Mouse (Mus musculus): ENCODE data around the gene Helz. TPM values are rescaled to one million over a fixed set of nuclear protein-coding genes. Genes with fewer than 3 reads are reported as not detected.

The Helz gene
- total RNA-seq, 4 experiments from 2014 or later, result 28.9 to 43.1 (median 34.7) TPM

DNA sequence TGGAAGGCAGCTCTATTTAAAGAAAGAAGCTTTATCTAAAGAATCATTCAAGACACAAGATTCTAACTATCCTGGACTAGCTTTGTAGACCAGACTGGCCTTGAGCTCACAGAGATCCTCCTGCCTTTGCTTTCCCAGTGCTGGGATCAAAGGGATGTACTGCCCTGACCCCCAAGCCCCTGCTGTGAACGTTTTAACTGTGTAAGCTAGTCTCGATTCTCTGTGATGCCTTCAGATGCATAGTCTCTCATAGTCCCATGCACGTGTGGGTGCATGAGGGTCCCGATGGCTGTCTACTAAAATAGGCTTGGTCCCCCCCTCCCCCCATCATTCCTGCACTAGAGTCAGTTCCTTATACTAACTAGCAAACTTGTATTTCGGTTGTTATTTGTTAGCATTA lies 70.2 kb downstream of the Helz start:
- DNase-seq, result no peak

DNA sequence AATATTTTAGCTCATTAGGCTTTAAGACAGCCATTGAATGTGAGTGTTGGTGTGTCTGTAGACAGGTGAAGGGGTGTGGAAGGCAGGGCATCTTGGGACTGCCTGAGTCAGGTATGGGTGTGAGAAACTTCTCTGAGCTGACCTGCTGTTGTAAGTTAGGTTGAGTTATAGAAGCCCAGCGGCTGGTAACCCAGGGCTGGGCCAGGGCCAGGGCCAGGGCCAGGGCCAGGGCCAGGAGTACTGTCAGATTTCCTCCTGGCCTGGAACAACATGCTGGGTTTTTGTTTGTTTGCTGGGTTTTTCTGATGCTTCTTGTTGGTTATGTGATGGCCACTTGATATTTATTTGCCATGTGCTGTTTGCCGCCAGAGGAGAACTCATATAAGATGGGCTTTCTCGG lies 76.9 kb downstream of the Helz start:
- DNase-seq, result peak; percentile 20

DNA sequence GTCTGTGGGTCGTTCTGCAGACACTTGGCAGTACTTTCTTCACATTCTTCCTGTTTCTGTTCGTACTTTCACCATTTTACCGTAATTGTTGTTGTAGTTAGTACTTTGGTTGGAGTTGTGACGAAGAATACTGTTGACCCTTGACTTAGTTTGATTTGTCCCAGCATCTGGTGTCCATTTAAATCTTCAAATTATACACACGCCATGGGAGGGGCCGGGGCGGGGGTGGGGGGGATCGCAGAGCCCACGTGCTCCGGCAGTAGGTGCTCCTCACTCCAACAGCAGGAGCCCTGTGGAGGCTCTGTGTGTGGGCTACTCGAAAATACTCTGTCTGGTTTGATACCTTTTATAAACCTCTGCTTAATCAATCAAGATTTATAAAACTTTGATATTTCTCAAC lies 78.0 kb downstream of the Helz start:
- no peak for DNase-seq

DNA sequence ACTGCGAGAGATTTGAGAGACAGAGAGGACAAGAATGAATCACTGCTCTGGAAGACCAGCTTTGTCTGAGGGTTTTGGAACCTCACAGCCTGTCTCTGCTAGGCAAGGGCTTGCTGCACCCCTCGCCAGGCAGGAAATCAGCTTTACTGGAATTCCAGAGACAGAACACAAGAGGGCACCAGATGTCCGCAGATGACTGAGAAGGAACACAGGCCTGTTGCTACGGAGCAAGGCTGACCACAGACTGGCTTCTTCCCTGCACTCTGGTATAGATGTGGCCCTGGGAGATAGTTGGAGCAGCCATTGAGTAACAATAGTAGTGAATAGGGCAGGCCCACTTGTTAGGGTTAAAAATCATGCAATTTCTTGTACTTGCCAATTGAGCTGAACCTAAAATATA lies 81.8 kb downstream of the Helz start:
- peak; percentile 77 for DNase-seq

DNA sequence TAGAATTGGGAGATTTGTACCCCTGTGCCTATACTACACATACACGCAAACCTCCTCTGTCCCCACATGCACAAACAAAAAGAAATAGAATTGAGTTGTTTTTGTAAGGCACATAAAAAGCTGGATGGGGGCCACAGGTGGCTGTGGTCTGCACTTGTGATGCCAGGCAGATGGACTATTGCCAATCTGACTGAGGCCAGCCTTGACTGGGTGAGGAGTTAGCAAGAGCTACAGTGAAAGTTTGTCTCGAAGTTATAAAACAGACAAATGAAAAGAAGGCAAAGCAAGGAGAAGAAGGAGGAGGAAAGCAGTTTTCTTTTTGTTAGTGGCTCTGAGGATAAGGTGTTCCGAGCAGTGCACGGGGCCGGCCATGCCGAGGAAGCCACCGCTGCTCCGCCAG lies 82.2 kb downstream of the Helz start:
- DNase-seq, result no peak

DNA sequence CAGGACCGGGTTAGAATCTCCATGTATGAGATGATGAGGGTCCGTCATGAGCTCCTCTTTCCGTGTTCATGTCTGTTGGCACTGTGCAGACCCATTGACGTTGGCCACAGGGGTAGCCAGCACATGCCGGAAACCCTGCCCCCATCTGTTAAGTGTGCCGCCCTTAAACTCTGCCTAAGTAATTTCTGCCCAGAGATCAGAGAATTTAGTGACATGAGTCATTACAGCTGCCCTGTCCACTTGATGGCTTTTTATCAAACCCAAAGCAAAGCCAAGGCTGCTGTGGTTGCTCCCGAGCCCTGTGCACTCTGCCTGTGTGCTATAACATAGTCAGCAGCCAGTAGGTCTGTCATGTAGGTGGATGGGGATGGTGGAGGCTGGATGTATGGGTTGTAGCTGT lies 83.4 kb downstream of the Helz start:
- DNase-seq, result peak; percentile 62

DNA sequence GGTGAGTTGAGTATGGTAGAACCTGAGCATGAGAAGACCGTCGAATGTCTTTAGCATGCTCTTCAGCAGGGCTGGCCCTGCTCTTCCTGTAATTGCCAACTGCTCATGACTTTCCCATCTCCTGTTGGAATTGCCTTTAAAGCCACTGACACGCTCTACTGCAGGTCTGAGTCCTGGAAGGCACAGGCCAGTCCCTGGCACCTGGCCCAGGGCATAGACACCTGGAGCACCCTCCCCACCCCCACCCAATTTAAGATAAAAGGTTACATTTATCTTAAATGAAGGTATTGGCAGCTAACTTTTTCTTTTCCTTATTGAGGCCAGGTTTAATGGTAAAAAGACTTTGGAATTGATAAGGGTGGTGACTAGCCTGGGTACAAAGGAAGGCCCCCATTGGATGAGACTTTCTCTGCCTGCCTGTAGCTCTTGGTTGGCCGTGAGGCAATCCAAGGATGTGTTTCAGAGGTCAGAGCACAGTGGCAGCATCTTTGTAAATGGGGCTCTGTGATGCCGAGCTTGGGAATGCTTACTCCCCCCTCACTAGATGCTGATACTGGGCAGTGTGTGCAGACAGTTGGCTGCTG lies 85.9 kb downstream of the Helz start:
- no peak for DNase-seq

DNA sequence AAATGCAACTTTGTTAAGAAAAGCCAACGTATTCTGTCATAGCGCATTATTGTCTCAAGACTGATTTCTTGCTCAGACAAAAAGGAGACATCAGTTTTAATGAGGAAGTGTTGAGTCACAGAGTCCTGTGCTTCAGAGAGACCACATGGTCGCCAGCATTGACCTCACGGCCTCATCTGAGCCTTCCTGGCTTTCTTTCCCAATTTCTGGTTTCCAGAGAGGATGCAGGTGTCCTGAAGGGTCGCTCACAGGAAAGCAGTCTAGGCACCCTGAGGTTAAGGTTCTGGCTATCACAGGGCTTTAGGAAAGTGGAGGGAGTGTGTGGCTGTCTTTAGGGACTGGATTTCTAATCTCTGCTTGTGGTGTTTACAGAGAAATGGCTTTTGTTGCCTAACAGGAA lies 90.4 kb downstream of the Helz start:
- no peak for DNase-seq

DNA sequence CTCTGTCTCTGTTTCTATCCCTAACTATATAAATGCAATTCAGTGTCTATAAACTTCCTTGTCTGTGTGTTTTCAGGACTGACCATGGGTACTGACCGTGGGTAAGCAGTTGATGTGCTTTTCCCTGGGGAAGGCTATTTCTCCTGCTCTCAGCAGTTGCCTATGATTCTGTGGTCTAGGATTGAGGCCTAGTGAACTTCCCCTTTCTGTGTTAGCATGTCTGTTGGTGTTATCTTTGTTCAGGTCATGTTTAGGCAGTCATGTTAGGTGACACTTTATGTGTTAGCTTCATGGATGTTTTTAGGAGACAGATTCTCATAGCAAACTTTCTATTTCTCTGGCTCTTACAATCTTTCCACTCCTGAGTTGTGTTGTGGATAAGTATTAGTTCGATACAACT lies 91.9 kb downstream of the Helz start:
- no peak for DNase-seq

DNA sequence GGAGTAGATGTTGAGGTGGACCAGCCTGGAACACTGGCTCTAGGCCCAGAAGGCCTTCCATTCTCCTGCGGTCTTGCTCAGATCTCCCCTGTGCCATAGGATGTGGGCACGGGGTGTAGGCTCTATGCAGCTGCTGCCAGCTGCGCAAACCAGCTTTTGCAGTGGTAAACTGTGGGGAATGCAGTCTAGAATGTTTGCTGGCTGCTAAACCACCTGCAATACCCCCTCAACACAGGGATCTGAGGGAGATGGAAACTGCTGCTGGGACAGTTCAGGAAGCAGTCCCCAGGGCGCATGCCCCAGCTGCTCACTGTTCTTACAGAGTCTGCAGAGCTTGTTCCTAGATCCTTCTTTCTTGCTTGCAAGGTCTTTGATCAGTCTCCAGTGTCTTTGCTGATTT lies 96.7 kb downstream of the Helz start:
- no peak for DNase-seq

DNA sequence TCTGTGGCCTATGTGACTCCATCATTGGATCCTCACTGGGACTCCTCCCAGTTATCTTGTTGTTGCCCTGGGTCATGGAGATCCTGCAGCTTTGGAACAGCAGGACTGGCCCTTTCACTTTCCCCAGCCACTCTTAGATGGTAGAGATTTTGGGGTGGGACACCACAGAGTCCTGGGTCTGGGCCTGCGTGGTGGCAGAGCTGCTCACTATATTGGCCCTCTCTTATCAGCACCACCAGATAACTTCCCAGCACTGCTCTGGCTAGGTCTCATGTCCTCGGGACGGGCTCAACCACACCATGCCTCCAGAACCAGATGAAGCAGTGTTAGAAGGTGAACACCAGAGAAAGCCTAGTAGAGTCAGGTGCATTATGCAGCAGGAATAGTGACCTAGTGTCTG lies 99.6 kb downstream of the Helz start:
- DNase-seq, result no peak

DNA sequence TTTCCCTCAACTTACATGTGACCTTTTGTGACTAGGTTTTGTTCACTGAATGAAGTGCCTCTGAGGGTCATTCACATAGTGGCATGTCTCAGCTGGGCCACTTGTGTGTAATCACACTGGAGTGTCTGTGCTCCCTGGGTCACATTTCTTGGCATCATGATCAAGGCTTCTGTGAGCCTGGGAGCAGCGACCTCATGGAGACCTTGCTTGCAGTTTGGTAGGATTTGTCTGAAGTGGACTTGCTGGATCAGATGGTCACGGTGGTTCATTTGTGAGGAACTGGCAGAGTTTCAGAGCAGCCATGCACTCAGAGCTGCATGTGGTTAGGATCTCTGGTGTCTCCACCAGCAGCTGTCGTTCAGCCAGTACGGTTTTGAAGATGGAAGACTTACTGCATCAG lies 100.9 kb downstream of the Helz start:
- DNase-seq, result no peak

DNA sequence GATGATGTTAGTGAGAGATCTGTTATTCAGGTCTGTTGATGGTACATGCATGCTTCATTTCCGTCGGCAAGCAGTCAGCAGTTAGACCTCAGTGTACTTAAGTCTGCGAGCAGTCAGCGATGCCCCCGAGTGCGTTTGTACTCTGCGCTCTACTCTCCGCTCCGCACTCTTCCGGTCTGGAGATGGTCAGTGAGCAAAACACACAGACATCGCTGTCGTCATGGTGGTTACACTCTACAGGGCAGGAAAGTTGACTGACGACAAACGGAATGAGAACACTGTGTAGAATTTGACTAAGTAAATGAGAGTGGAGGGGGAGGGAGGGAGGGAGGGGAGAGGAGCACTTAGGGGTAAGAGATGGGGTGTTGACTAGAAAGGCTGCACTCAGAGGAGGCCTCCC lies 101.7 kb downstream of the Helz start:
- no peak for DNase-seq

DNA sequence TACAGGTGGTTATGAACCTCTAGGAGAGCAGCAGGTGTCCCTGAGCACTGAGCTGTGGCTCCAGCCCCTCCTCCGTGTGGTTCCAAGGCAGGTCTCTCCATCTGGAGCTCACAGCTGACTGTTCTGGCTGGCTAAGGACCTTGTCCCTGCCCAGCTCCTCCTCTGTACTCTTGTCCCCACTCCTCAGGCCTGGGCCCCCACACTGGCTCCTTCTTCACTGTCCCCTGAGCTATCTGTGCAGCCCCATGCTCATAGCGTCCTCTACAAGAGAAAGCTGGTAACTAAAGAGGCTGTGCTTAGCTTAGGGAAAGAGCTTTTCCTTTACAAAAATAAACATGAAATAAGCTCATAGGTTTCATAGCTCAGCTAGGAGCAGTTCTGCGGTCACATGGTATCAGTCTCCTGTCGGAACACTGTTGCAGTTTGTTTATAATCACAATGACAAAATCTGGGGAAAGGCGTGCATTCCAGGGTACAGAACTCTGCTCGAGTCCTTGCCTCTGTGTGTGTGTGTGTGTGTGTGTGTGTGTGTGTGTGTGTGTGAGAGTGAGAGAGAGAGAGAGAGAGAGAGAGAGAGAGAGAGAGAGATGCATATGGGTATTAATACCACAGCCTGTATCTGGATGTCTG lies 102.8 kb downstream of the Helz start:
- DNase-seq, result no peak

DNA sequence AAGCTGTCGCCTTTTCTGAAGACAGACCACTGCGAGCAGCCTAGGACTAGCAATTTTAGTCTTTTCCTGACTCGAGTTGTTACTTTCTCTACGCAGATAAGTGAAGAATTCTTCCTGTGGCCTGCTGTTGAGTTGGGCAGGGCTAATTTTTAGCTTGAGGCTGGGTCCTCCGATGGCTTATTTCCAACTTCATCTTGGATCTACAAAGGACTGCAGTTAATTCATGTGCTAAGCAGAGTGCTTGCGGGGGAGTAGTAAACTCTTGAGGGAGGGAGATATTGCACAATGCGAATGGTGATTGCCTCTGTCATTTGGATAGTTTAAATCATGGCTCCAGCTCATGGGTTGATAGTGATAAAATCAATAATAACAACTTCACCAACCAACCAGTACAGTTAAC lies 103.7 kb downstream of the Helz start:
- DNase-seq, result no peak

DNA sequence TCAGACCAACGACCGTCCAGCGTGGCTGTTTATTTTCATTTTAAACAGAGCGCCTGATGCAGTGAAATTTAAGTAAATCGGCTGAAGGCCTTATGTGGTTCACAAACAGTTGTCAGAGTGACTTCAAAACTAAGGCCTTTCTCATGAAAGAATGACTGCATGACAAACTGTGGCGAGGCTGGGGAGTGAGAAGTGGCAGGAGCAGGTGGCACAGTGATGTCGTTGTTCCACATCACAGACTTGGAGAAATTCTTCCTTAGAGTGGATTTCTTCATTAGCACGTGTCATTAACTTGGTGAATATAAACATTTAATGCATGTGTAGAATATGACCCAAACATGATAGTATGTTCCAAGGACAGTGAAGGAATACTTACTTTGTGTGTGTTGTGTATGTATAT lies 104.4 kb downstream of the Helz start:
- no peak for DNase-seq

DNA sequence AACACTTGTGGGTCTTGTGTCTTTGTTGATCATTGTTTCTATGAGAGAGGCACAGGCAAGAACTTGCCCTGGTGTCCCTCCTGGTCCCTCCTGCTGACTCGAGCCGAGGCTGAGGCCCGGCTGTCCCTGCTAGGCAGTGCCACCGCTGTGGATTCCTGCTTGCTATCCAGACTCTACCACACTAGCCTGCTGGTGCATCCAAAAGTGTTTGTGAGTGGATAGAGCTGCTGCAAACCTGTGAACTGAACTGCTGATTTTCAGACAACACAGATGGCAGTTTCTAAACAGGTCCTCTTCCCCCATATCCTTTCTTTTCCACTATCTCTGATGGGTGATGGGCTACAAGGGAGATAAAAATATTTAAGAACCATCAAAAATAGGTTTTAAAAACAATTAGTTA lies 107.8 kb downstream of the Helz start:
- no peak for DNase-seq

DNA sequence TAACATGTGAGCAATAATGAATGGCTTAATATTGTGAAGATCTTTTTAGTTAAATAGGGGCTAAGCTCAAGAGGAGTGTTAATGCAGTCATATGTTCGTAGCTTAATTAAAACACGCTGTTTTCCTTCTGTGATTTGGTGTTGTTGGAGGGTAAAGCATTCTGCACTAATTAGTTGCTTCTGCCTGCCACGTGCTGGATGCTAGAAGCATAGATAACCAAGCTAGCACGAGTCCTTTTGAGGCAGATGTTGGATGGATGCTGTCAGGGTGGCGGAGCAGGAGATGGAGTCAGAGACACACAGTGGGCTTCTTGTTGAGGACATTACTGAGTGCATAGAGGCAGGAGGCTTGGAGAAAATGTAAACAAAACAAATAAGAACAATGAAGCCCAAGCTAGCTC lies 109.4 kb downstream of the Helz start:
- no peak for DNase-seq

DNA sequence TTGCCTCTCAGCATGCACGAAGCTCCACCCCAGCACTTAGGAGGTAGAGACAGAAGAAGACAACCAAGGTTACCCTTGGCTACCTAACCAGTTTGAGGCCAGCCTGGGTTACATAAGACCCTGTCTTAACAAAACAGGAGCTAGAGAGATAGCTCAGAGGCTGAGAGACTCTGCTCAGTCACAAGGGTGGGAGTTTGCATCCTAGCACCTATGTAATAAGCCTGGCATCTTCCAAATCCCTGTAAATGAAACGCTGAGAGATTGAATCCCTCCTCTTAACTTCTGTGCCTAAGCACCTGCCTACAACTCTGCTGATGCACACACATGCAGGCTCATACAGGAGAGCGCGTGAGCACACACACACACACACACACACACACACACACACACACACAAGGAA lies 112.7 kb downstream of the Helz start:
- no peak for DNase-seq

DNA sequence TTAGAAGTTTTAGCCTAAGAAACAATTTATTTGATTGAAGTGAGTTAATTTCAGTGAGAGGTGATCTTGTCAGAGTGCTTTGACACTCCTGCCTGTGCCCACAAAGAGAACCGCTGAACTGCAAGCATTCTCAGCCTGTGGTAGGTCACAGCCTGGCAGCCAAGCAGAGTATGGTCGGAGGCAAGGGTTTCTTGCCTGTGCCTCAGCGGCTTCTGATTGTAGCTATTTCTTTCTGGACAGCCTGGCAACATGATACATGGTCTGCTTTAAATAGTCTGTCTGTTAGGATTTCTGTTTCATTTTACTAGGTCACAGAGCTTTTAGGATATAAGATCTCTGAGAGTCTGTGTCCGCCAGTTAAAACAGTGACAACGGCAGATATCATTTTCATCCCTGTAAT lies 114.9 kb downstream of the Helz start:
- DNase-seq, result no peak

DNA sequence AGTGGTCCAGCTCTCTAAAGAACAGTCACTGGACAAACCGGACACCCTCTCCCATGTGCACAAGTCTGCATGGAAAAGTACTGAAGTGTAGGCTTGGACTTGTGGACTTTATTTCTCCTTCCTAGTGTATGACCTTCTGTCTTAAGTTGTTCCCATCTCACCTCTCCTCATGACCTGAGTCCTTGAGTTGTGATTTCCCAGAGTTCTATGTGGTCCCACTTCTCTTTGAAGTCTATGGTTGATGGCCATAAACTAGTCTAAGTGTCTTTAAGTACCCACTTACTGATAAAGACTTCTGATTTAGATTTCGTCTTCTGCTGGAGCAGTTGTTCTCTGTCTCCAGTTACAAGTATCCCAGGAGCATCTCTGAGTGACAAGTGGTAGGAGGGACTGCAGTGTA lies 119.8 kb downstream of the Helz start:
- DNase-seq, result no peak

DNA sequence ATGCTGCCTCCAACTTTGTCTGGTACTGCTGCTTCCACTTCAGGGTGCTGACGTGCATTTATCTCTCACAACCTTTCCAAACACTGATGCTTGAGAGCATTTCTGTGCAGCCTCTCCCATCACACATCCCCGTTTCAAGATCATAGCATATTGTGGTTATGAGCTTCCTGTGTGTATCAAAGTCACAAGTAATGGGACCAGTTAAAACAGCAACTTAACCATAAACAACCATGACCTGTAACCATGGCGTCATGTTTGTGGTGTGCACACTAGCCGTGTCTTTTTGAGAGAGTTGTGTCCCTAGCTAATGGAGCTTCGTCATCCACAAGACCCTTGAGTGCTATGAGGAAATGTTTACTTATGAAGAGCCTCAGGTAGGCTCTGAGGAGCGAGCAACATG lies 120.5 kb downstream of the Helz start:
- DNase-seq, result no peak

DNA sequence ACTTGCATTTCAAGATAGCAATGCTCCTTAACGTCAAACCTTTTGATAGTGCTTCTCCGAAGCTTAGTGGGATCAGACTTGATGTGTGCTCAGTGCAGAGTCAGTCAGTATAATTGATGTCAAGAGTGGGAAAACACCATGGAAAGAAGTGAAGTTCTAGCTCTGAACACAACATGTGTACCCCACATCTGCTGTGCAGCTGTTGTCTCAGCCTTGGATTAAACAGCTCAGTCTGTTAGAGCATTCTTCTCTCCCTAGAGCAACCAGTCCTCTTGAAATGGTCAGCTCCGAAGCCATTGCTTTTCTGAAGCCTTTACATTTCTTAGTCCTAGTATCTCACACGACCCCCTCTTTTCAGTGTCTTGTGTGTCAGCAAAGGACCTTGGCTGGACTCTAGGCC lies 121.2 kb downstream of the Helz start:
- DNase-seq, result no peak

DNA sequence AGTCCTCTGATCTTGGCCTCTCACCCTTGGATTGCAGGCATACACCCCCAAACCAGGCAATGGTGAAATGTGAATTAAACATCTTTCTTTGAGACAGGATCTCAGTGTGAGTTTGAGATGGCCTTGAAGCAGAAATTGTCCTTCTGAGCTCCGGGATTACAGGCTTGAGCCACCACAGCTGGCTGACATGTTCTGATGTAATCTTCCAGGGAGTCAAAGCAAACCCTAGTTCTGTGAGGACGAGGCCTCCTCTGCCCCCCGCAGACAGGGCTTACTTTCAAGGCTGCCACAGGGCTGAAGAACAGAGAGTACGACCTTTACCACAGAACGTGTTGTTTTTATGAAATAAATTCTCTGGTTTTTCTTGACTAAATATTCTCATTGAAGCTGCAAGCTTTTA lies 126.3 kb downstream of the Helz start:
- DNase-seq, result peak; percentile 26

DNA sequence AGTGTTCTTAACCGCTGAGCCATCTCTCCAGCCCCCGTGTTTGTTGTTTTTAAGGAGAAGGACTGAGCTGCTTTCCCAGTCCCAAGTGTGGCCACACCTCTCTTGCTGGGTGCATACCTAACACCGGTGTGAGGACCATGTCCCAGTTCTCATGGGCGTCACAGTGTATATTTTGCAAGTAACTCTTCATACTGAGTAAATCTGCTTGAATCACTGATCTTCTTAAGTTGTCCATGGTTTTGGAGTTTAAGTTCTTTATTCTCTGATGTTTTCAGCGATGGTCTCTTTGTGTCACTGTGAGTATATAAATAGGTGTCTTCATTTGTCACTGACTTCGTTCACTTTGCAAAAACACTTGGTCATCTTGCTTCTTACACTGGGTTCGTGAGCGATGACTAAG lies 126.9 kb downstream of the Helz start:
- no peak for DNase-seq

Data from adrenal gland, adult 8-10 months (tissue).